Mouse (Mus musculus) intestine, embryonic 16.5 days (tissue): ENCODE data around the gene Mcrs1. TPM values are rescaled to one million over a fixed set of nuclear protein-coding genes. Genes with fewer than 3 reads are reported as not detected.

Source experiments
- ATAC-seq: fragments of 200-750 bp; cut with Nextera tagmentation; 2 replicates; pipeline ENCODE4 v1.8.0; 2017; ENCODE audit warnings: moderate TSS enrichment, moderate library complexity
- H3K27ac ChIP-seq: fragments of 300-500 bp; sonication (generic); 2 replicates; pipeline ENCODE4 v1.5.1; 2014; ENCODE audit warnings: mild to moderate bottlenecking, low read length
- H3K27me3 ChIP-seq: fragments of 300-500 bp; sonication (generic); replicated peaks from 2 replicates; pipeline ENCODE4 v1.6.1; 2014; ENCODE audit warnings: low read length, control low read depth, mixed read lengths; ENCODE audit not compliant: control insufficient read depth, insufficient read depth
- H3K36me3 ChIP-seq: fragments of 300-500 bp; sonication (generic); 2 replicates; pipeline ENCODE4 v1.6.1; 2014; ENCODE audit warnings: low read length, control low read depth; ENCODE audit not compliant: control insufficient read depth, insufficient read depth
- H3K4me1 ChIP-seq: fragments of 300-500 bp; sonication (generic); 2 replicates; pipeline ENCODE4 v1.6.1; 2014; ENCODE audit warnings: low read length, control low read depth, mixed read lengths; ENCODE audit not compliant: control insufficient read depth, insufficient read depth
- H3K4me2 ChIP-seq: fragments of 300-500 bp; sonication (generic); 2 replicates; pipeline ENCODE4 v1.6.1; 2014; ENCODE audit warnings: low read depth, low read length, control low read depth
- H3K4me3 ChIP-seq: fragments of 300-500 bp; sonication (generic); 2 replicates; pipeline ENCODE4 v1.5.1; 2014; ENCODE audit warnings: mild to moderate bottlenecking, low read length
- H3K9ac ChIP-seq: fragments of 300-500 bp; sonication (generic); 2 replicates; pipeline ENCODE4 v1.6.1; 2014; ENCODE audit warnings: low read depth, low read length
- H3K9me3 ChIP-seq: fragments of 300-500 bp; sonication (generic); 2 replicates; pipeline ENCODE4 v1.6.1; 2016; ENCODE audit warnings: low read length, control low read depth; ENCODE audit not compliant: control insufficient read depth
- WGBS: fragments of 180-500 bp; shearing (Covaris S2); extraction: QIAGEN DNeasy Blood & Tissue Kit; methylation state at CpG from one replicate; pipeline ENCODE4 v1.1.7; 2014; 5-methylcytosine and 5-hydroxymethylcytosine counted together
- polyA plus RNA-seq: library from polyadenylated mRNA; unstranded; fragments of >200 nt; fragmentation: Nextera tagmentation; extraction: Ambion mirVana; gene quantifications from 2 replicates; pipeline ENCODE4 v1.2.1, GENCODE M21; 2015

Mcrs1 gene
- polyA plus RNA-seq, 1 experiment from 2014 or later = 128 TPM

- H3K4me1 ChIP-seq = no peaks in the 10 kb centered on the region
- no peaks in the 10 kb centered on the region for H3K27me3 ChIP-seq
- WGBS = 78% methylated on average over 10 of the region's 10 CpGs
- no peak overlapping the region for H3K27ac ChIP-seq
- no peak overlapping the region for H3K9ac ChIP-seq
- H3K4me2 ChIP-seq = no peak overlapping the region
- no peak overlapping the region for H3K4me3 ChIP-seq
- no peak for ATAC-seq
- H3K36me3 ChIP-seq = peaks cover 6% of the 10 kb centered on the region; the same call in 1 of the 2 replicates
- H3K9me3 ChIP-seq = no peaks in the 10 kb centered on the region
Observed at GRCm38 (mm10) chr15:99194358-99194757, 57.4 kb downstream of the Mcrs1 start.

Other genes starting within 250 kb of the Mcrs1 start
- 295 and 311 TPM in 2 replicates for gene Tuba1c, start 222.1 kb downstream of the Mcrs1 start, polyA plus RNA-seq
- gene Prph, start 196.8 kb downstream of the Mcrs1 start, polyA plus RNA-seq = 35.0 and 38.4 TPM in 2 replicates
- gene Troap, start 177.4 kb downstream of the Mcrs1 start, polyA plus RNA-seq = 20.2 and 25.4 TPM in 2 replicates
- 0.09 and 0.17 TPM in 2 replicates for gene C1ql4, start 164.1 kb downstream of the Mcrs1 start, polyA plus RNA-seq
- 45.0 and 45.4 TPM in 2 replicates for gene Dnajc22, start 158.8 kb downstream of the Mcrs1 start, polyA plus RNA-seq
- gene Spats2, start 126.0 kb downstream of the Mcrs1 start, polyA plus RNA-seq = 18.1 and 20.9 TPM in 2 replicates
- 0.39 and 0.56 TPM in 2 replicates for gene Kcnh3, start 27.1 kb downstream of the Mcrs1 start, polyA plus RNA-seq
- 29.8 and 34.8 TPM in 2 replicates for gene Prpf40b, start 43.1 kb upstream of the Mcrs1 start, polyA plus RNA-seq
- gene Fam186b, start 43.9 kb upstream of the Mcrs1 start, polyA plus RNA-seq = 0.24 TPM in 1 of 2 replicates, not detected in the other
- gene Fmnl3, start 118.5 kb upstream of the Mcrs1 start, polyA plus RNA-seq = 10.6 and 10.8 TPM in 2 replicates
- 726 and 829 TPM in 2 replicates for gene Tmbim6, start 140.9 kb upstream of the Mcrs1 start, polyA plus RNA-seq
- 5.8 and 6.5 TPM in 2 replicates for gene Nckap5l, start 205.8 kb upstream of the Mcrs1 start, polyA plus RNA-seq
- gene Bcdin3d, start 222.8 kb upstream of the Mcrs1 start, polyA plus RNA-seq = 14.3 and 16.2 TPM in 2 replicates